Mouse (Mus musculus) CH12.LX (cell line): ENCODE data around the gene Fhit.

Experiments used
- CHD2 ChIP-seq: IDR thresholded peaks from 2 replicates; pipeline ENCODE4 v1.6.1; 2011; ENCODE audit warnings: low read length, improper control_type of control experiment
- CTCF ChIP-seq, 2 experiments: IDR thresholded peaks in 1 of 2; conservative IDR thresholded peaks in 1 of 2; 2 replicates each; pipeline ENCODE4 v1.5.1; 2011 to 2012; ENCODE audit warnings: low read depth in 2 of 2, low read length in 2 of 2, improper control_type of control experiment in 1 of 2, inconsistent platforms in 1 of 2, mild to moderate bottlenecking in 1 of 2, moderate library complexity in 1 of 2
- KAT2A ChIP-seq: IDR thresholded peaks from 2 replicates; pipeline ENCODE4 v1.6.1; 2012; ENCODE audit warnings: low read length, improper control_type of control experiment, inconsistent platforms; ENCODE audit not compliant: insufficient replicate concordance
- MAX ChIP-seq: IDR thresholded peaks from 2 replicates; pipeline ENCODE4 v1.6.1; 2011; ENCODE audit warnings: low read length, improper control_type of control experiment
- NELFE ChIP-seq: IDR thresholded peaks from 2 replicates; pipeline ENCODE4 v1.6.1; 2011; ENCODE audit warnings: low read depth, low read length, improper control_type of control experiment
- POLR2A ChIP-seq: IDR thresholded peaks from 2 replicates; pipeline ENCODE4 v1.6.1; 2011; ENCODE audit warnings: low read depth, mild to moderate bottlenecking, improper control_type of control experiment, low read length
- POLR2AphosphoS2 ChIP-seq: IDR thresholded peaks from 2 replicates; pipeline ENCODE4 v1.6.1; 2011; ENCODE audit warnings: low read depth, low read length, improper control_type of control experiment
- SIN3A ChIP-seq: IDR thresholded peaks from 2 replicates; pipeline ENCODE4 v1.6.1; 2012; ENCODE audit warnings: low read length, improper control_type of control experiment, inconsistent platforms
- SMC3 ChIP-seq: IDR thresholded peaks from 2 replicates; pipeline ENCODE4 v1.6.1; 2011; ENCODE audit warnings: low read depth, low read length, improper control_type of control experiment
- ZC3H11A ChIP-seq: IDR thresholded peaks from 2 replicates; pipeline ENCODE4 v1.6.1; 2012; ENCODE audit warnings: low read depth, mild to moderate bottlenecking, inconsistent platforms, low read length, improper control_type of control experiment
- ZKSCAN1 ChIP-seq: IDR thresholded peaks from 2 replicates; pipeline ENCODE4 v1.6.1; 2012; ENCODE audit warnings: low read depth, inconsistent platforms, low read length, improper control_type of control experiment, borderline replicate concordance

DNA sequence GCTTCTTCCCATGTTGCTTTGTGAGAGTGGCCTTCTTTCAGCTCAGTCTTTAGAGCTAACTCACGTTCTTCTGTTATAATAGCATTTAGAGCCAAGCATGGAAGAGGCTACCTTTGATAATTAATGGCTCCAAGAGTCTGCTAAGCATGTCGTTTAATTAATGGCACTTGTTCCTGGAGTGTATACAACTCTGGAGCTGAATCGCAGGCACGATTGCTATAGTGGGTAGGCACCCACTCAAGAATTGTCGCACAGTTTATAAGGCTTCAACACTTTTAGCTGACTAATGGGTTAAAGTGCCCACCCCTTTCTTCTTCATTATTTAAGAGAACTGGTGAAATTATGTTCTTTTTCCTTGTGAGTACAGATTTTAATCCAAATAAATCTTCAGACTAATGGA lies 1605.5 kb downstream of the Fhit start:
- TF ChIP-seq CTCF (conservative IDR thresholded peaks at IDR 0.05 in 1 of 2, IDR thresholded peaks at IDR 0.05 in 1 of 2; ENCODE audit: low read depth in 2 of 2, low read length in 2 of 2) = no peak
- TF ChIP-seq POLR2A = no peak
- no peak for TF ChIP-seq MAX
- no peak for TF ChIP-seq SIN3A
- TF ChIP-seq NELFE = no peak
- TF ChIP-seq SMC3 = no peak
- TF ChIP-seq CHD2 = no peak
- no peak for TF ChIP-seq ZC3H11A
- no peak for TF ChIP-seq ZKSCAN1
- no peak for TF ChIP-seq POLR2AphosphoS2
- no peak for TF ChIP-seq KAT2A
